27 mouse cellular contexts compared by ENCODE assay signal in the genomic region with DNA sequence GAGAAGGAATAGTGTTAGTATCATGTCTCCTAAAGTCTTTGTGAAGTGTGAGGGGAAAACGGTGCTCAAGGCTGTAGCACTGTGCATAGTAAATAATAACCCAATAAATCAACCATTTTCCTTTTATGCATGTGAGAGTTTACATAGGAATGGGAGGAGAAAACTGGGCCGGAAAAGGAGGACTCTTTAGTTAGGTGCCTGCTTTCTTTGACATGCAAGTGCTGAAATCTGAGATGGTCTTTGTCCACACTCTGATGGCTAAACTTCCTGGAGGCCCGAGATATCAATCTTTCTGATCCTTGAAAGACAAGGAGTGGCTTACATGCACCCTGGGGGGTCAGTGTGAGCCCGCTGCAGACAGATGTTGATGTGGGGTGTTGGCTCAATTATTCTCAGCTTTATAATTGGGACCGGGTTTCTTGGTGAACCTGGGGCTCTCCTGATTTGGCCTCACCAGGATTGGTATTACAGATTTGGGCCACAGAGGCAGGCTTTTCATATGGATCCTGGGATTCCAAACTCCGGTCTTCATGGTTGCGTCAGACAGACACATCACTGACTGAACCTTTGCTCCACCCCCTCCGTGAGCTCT. TPM values are rescaled to one million over a fixed set of nuclear protein-coding genes. Genes with fewer than 3 reads are reported as not detected.
A peak's percentile ranks its signal among the peaks of the same experiment; 100 is the strongest.
DNase-seq lines count a peak whose midpoint lies in the region; ATAC-seq and TF ChIP-seq lines count a peak whose summit lies in the region.
"Had no signal": no experiment of that assay in that cellular context is flagged by ENCODE, and none has a peak within 500 bp of the region (broad histone marks: within the 10 kb centered on the region; RNA-seq: fewer than 3 reads in every experiment).

No protein-coding gene starts in this region.

- no peak overlapping the region for H3K4me3 ChIP-seq in kidney, embryonic 14.5 days (ENCODE audit: low read length)
- no peak overlapping the region for H3K4me3 ChIP-seq in lung, embryonic 14.5 days (ENCODE audit: low read depth, low read length)
- H3K4me3 ChIP-seq in brown adipose tissue, adult 24 weeks (ENCODE audit: insufficient read depth, low read depth, low read length), result no peak overlapping the region
- no peak overlapping the region for H3K4me3 ChIP-seq in forebrain, embryonic 15.5 days
- H3K4me3 ChIP-seq in forebrain, embryonic 12.5 days (replicated peaks), result no peak overlapping the region
- H3K4me3 ChIP-seq: embryonic facial prominence, embryonic 15.5 days; erythroblast, embryonic 14.5 days; forebrain, embryonic 10.5 days; heart, embryonic 10.5 days; hindbrain, embryonic 13.5 days had no signal

- WGBS in kidney, embryonic 14.5 days, result 38% methylated on average over 8 of the region's 8 CpGs
- WGBS in lung, embryonic 14.5 days, result 37% methylated on average over 8 of the region's 8 CpGs
- 67% methylated on average over 8 of the region's 8 CpGs for WGBS in forebrain, embryonic 15.5 days
- 71% methylated on average over 8 of the region's 8 CpGs for WGBS in forebrain, embryonic 12.5 days

- no peak for ATAC-seq in kidney, embryonic 14.5 days (ENCODE audit: low FRiP score, low TSS enrichment)
- ATAC-seq in lung, embryonic 14.5 days (ENCODE audit: insufficient read depth), result no peak
- no peak for ATAC-seq in forebrain, embryonic 15.5 days (replicated peaks)
- ATAC-seq in forebrain, embryonic 12.5 days (ENCODE audit: low FRiP score), result no peak
- ATAC-seq: activated CD4-positive, CD25-positive, alpha-beta regulatory T cell, adult 4 months; CD4-positive, CD25-positive, alpha-beta regulatory T cell, adult 4 months; forebrain, embryonic 16.5 days; hindbrain, postnatal 0 days had no signal

- no peak for TF ChIP-seq CTCF in lung, embryonic 14.5 days (IDR thresholded peaks at IDR 0.05; ENCODE audit: low read depth)

- H3K4me2 ChIP-seq in kidney, embryonic 14.5 days (replicated peaks; ENCODE audit: low read depth, low read length), result no peak overlapping the region; the same call in 1 of the 2 replicates
- H3K4me2 ChIP-seq in lung, embryonic 14.5 days, result no peak overlapping the region
- no peak overlapping the region for H3K4me2 ChIP-seq in forebrain, embryonic 15.5 days (replicated peaks)
- H3K4me2 ChIP-seq in forebrain, embryonic 12.5 days, result no peak overlapping the region
- H3K4me2 ChIP-seq: embryonic facial prominence, embryonic 15.5 days; hindbrain, embryonic 13.5 days had no signal

- DNase-seq in kidney, postnatal 10 days, result no peak
- DNase-seq in lung, embryonic 14.5 days, result peak; percentile 51
- no peak for DNase-seq in lung, postnatal 25 days (ENCODE audit: low spot score)
- peak; percentile 68 for DNase-seq in ES-CJ7 (ENCODE audit: low read depth, low spot score)
- DNase-seq: adrenal gland, postnatal 14 days; B cell, adult 2 months; cerebellum, adult 18-20 months; cerebellum, postnatal 10 days; embryo, embryonic 11 days; gastrocnemius, postnatal 10 days; heart, adult 18-20 months; heart, postnatal 10 days; heart, postnatal 4 days had no signal

- no peaks in the 10 kb centered on the region for H3K27me3 ChIP-seq in kidney, embryonic 14.5 days (ENCODE audit: control insufficient read depth, insufficient read depth, low read length)
- no peaks in the 10 kb centered on the region for H3K27me3 ChIP-seq in lung, embryonic 14.5 days (ENCODE audit: insufficient read depth, low read length)
- no peaks in the 10 kb centered on the region for H3K27me3 ChIP-seq in forebrain, embryonic 15.5 days
- H3K27me3 ChIP-seq in forebrain, embryonic 12.5 days, result no peaks in the 10 kb centered on the region
- H3K27me3 ChIP-seq: embryonic facial prominence, embryonic 15.5 days; hindbrain, embryonic 13.5 days had no signal

- peak overlapping the region; percentile 24; the same call in 1 of the 2 replicates for H3K27ac ChIP-seq in kidney, embryonic 14.5 days (ENCODE audit: low read depth, low read length)
- H3K27ac ChIP-seq in lung, embryonic 14.5 days (ENCODE audit: low read depth), result no peak overlapping the region
- peak overlapping the region; percentile 29; the same call in 1 of the 2 replicates for H3K27ac ChIP-seq in brown adipose tissue, adult 24 weeks (replicated peaks; ENCODE audit: low read depth, low read length)
- H3K27ac ChIP-seq in forebrain, embryonic 15.5 days (replicated peaks), result no peak overlapping the region
- no peak overlapping the region for H3K27ac ChIP-seq in forebrain, embryonic 12.5 days
- H3K27ac ChIP-seq: embryonic facial prominence, embryonic 15.5 days; forebrain, embryonic 10.5 days; heart, embryonic 10.5 days; hindbrain, embryonic 13.5 days; hindbrain, postnatal 0 days had no signal

- peaks cover 29% of the 10 kb centered on the region for H3K4me1 ChIP-seq in kidney, embryonic 14.5 days (ENCODE audit: control insufficient read depth, insufficient read depth, low read length)
- H3K4me1 ChIP-seq in lung, embryonic 14.5 days (ENCODE audit: insufficient read depth), result peaks cover 2% of the 10 kb centered on the region; the same call in 1 of the 2 replicates
- peaks cover 39% of the 10 kb centered on the region for H3K4me1 ChIP-seq in brown adipose tissue, adult 24 weeks (ENCODE audit: control insufficient read depth, insufficient read depth, insufficient read length, low read length)
- peaks cover 14% of the 10 kb centered on the region for H3K4me1 ChIP-seq in forebrain, embryonic 15.5 days
- H3K4me1 ChIP-seq in forebrain, embryonic 12.5 days, result peaks cover 14% of the 10 kb centered on the region

- no peak overlapping the region for H3K9ac ChIP-seq in kidney, embryonic 14.5 days (ENCODE audit: low read depth, low read length)
- H3K9ac ChIP-seq in lung, embryonic 14.5 days, result no peak overlapping the region
- H3K9ac ChIP-seq in forebrain, embryonic 15.5 days (replicated peaks), result no peak overlapping the region
- no peak overlapping the region for H3K9ac ChIP-seq in forebrain, embryonic 12.5 days
- H3K9ac ChIP-seq: embryonic facial prominence, embryonic 15.5 days; hindbrain, embryonic 13.5 days had no signal

- no peaks in the 10 kb centered on the region for H3K36me3 ChIP-seq in kidney, embryonic 14.5 days (ENCODE audit: control insufficient read depth, insufficient read depth, low read length)
- no peaks in the 10 kb centered on the region for H3K36me3 ChIP-seq in lung, embryonic 14.5 days (ENCODE audit: insufficient read depth)
- H3K36me3 ChIP-seq in forebrain, embryonic 15.5 days, result no peaks in the 10 kb centered on the region
- H3K36me3 ChIP-seq in forebrain, embryonic 12.5 days (replicated peaks), result no peaks in the 10 kb centered on the region
- H3K36me3 ChIP-seq: embryonic facial prominence, embryonic 15.5 days; G1E; hindbrain, embryonic 13.5 days had no signal

- H3K9me3 ChIP-seq in kidney, embryonic 14.5 days (ENCODE audit: control insufficient read depth, low read length), result 0 out of 2 replicates have a peak, but pooled peaks cover 2% of the 10 kb centered on the region
- H3K9me3 ChIP-seq in lung, embryonic 14.5 days (ENCODE audit: low read depth, low read length), result no peaks in the 10 kb centered on the region
- no peaks in the 10 kb centered on the region for H3K9me3 ChIP-seq in forebrain, embryonic 15.5 days
- no peaks in the 10 kb centered on the region for H3K9me3 ChIP-seq in forebrain, embryonic 12.5 days
- H3K9me3 ChIP-seq: embryonic facial prominence, embryonic 15.5 days; forebrain, embryonic 10.5 days; heart, embryonic 10.5 days; hindbrain, embryonic 13.5 days had no signal

RNA-seq across cellular contexts. Expression of gene Ptprg, which starts 7.4 kb away (rescaled TPM):
- polyA plus RNA-seq in kidney, embryonic 14.5 days (2014; fragmentation: Nextera tagmentation; extraction: Ambion mirVana), result 22.7 and 44.3 TPM in 2 replicates
- 37.0 and 43.2 TPM in 2 replicates for polyA plus RNA-seq in lung, embryonic 14.5 days (2014; fragmentation: Nextera tagmentation; extraction: Ambion mirVana)
- polyA plus RNA-seq in brown adipose tissue, adult 24 weeks (2012; ENCODE audit: insufficient read depth, insufficient read length, missing spikeins), result 23.0 and 31.6 TPM in 2 replicates
- polyA plus RNA-seq in forebrain, embryonic 15.5 days (2015; fragmentation: Nextera tagmentation; extraction: Ambion mirVana), result 30.1 and 34.9 TPM in 2 replicates
- polyA plus RNA-seq in forebrain, embryonic 12.5 days (2016; fragmentation: Nextera tagmentation; extraction: Ambion mirVana), result 40.3 and 44.9 TPM in 2 replicates
- polyA plus RNA-seq: activated CD4-positive, CD25-positive, alpha-beta regulatory T cell, adult 4 months; CD4-positive, CD25-positive, alpha-beta regulatory T cell, adult 4 months; erythroblast, embryonic 14.5 days; G1E had no signal

Comparison
In these comparisons a context has a peak if more than half of its experiments do, and no peak if none do; other contexts are left out.
1. DNase-seq: peak in lung, embryonic 14.5 days (single experiment) and ES-CJ7 (single experiment); none in kidney, postnatal 10 days (single experiment) and lung, postnatal 25 days (single experiment).
2. H3K27ac ChIP-seq: peak in kidney, embryonic 14.5 days (single experiment) and brown adipose tissue, adult 24 weeks (single experiment); none in lung, embryonic 14.5 days (single experiment), forebrain, embryonic 15.5 days (single experiment) and forebrain, embryonic 12.5 days (single experiment).